Mouse (Mus musculus): ENCODE measurements around the gene Mageh1.
"Not testable (repeated sequence)": the region's sequence is repeated elsewhere in the genome, so short reads cannot be mapped to it uniquely, and the experiment has no call there.

DNA sequence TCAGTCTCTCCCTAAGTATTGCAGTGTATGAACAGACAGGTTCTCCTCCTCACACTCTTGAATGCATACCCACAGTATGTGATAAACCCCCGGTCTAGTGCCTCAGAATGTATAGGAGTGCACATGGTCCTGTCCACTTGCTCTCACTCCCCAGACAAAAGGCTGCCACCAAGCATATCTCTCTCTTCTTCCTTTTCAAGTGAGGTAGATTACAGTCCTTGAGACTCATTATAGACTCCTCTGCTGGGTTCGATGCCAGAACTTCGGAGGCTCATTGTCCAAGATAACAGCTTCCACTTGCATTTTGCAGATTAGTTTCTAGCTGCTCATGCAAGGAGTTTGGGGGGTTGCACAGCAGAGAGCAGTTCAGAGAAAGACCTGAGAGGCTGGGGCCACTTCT is 12.1 kb downstream of the Mageh1 start:
- not testable (repeated sequence) for TF ChIP-seq POLR2A (IDR thresholded peaks at IDR 0.05; ENCODE audit: borderline replicate concordance, low read depth, low read length); CTCF (IDR thresholded peaks at IDR 0.05; ENCODE audit: low read depth, low read length)

All from bone marrow macrophage, adult 2 months (primary cell).